Mouse (Mus musculus) heart, postnatal 14 days (tissue): ENCODE results near the gene Ahnak. TPM values are rescaled to one million over a fixed set of nuclear protein-coding genes. Genes with fewer than 3 reads are reported as not detected.
"Not testable (repeated sequence)": the region's sequence is repeated elsewhere in the genome, so short reads cannot be mapped to it uniquely, and the experiment has no call there.

ENCODE experiments used
- DNase-seq, 2 experiments: peaks; one replicate each; pipeline ENCODE4 v3.0.0; 2021 to 2022
- intact Hi-C: fragments of 180-260 bp; cut with DNase I; formaldehyde crosslinking; loops from one replicate; pipeline ENCODE4 v1.15.1; 2025
- total RNA-seq, 2 experiments: library from RNA; stranded (reverse); gene quantifications; 2 replicates each; pipeline ENCODE4 v1.2.3; 2021

Ahnak gene
- total RNA-seq, 2 experiments from 2014 or later: 288 to 310 TPM

GRCm38 (mm10) chr19:8991245-8991870 lies 2.3 kb downstream of the Ahnak start:
- peak; percentile 29 to 31 for DNase-seq
- intact Hi-C loops: no loop called here

DNA sequence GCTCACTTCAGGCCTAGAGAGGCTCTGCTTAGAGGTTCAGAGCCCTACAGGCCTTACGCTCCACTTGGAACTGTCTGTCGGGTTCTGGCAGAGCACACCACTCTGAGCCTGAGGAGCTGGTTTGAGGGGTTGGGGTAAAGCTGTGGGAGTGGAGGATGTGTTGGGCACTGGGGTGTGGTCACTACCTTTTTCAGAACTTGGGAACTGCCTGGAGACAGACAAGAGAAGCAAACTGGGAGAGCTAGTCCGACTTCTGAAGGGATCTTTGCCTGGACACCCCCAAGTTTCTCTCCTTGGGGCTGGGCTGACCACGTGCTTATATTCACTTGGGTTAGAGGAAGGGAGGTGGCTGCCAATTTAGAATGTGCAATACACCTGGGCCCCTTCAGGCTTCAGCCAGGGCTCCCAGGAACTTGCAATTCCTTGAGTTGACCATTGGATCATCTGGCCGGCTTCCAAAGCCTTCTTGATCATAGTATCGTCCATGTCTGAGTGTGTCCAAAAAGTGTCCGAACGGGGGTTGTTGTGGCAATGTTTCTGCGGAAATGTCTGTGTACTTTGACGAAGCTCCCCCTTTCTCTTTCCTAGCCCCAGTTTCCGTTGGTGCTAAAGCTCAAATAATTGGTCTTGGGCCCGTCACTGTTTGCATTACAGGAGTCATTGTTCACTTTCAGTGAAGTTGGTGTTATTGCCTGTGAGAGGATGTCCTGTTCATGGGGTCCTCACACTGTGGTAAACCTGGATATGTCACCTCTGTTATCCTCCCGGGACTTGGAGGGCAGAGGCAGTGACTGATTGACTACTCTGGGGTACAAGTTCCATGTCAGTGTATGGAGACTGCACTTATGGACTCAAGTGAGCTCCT lies 3.0 kb downstream of the Ahnak start:
- peak; percentile 47 to 67 for DNase-seq
- intact Hi-C loops: loop anchor here (1.0 to 2.0 kb wide), 3 partner anchors 63 to 90 kb away; no protein-coding TSS in a partner anchor

DNA sequence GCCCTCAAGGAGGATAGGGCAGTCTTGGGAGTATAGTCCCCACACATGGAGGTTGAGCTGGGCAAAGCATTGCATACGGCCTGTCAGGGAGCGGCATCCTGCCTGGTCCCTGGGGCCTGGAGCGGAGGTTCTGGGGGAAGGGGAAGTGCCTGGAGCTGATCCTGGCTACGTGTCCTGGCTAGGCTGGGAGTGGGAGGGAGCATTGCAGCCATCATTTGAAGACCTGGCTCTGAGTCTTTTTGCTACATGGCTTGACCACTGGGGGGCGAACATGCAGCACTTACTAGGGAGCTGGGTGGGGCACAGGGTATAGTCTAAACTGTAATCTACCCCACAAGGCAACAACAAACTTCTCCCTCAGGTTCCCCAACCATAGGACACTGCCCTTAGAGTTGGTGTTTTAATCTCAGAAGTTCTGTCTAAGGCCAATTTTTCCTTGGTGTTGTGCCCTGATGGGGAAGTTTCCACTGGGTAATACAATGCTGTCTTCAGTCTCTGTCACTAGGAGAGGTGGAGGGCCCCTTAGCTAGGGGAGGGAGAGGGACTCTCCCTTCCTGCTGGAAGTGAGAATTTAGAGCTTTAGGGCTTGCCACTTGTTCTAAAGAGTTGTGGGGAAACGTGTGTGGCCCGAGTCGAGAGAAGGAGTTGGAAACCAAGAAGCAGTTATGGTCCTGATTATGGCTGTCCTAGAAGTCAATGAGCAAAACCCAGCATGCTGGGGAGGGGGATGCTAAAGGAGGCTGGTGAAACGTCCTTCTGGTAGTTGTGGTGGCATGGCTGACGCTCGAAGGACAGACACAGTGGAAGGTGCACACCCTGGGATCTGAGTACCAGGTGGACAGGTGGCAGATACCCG lies 3.9 kb downstream of the Ahnak start:
- intact Hi-C loops: loop anchor here (1.0 to 2.0 kb wide), 3 partner anchors 62 to 89 kb away; no protein-coding TSS in a partner anchor
- DNase-seq: peak; percentile 91 to 92

DNA sequence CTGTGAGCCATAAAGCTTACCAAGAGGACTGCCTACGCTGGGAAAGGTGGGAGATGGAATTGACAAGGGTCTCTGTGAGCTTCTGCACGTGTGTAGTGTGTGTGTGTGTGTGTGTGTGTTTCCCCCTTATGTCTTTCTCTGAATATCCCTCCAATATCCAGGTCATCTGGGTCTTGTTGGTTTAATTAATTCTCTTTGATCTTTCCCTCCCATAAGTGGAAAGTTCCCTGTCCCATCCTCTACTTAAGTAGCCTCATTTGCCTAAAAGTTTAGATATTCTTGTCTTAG lies 4.5 kb downstream of the Ahnak start:
- no peak for DNase-seq
- intact Hi-C loops: loop anchor here (2.0 kb wide), 1 partner anchor 77 kb away; no protein-coding TSS in a partner anchor

- DNase-seq: no peak
- intact Hi-C loops: no loop called here
Measured at GRCm38 (mm10) chr19:8994813-8995607, 5.9 kb downstream of the Ahnak start.

DNA sequence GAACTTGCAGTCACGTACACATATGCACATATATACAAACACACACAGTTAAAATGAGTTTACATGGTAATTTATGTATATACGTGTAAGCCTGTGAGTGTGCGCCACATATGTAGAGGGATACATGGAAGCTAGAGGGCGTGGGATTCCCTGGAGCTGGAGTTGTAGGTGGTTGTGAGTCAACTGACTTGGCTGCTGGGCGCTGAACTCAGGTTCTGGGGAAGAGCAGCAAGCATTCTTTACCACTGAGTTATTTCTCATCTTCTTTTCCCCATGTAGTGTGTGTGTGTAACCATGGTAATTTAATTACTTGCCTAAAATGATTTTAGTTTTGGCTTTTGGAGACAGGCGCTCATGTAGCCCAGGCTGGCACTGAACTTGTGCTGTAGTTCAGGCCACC lies 7.5 kb downstream of the Ahnak start:
- intact Hi-C loops: no loop called here
- DNase-seq: no peak

- peak; percentile 88 for DNase-seq
- intact Hi-C loops: no loop called here
Measured at GRCm38 (mm10) chr19:8997546-8997945, 8.5 kb downstream of the Ahnak start.

- intact Hi-C loops: no loop called here
Measured at GRCm38 (mm10) chr19:8998546-8998945, 9.5 kb downstream of the Ahnak start.

DNA sequence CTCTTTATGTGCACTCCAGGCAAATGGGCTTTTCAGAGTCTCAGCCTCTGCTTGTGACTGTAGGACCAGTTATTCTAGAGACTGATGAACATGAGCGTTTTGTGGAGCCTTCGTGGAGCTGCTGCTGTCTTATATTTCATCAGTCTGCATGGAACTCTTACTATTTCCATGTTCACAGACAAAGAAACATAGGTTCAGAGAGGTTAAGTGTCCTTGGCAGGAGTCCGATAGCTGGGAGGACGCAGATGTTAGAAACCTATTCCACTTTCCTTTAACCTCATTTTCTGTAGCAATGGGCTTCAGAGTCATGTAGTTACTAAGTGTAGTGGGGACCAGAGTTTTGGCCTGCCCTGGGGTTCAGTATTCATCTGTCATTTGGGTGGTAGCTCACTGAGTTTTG lies 10.1 kb downstream of the Ahnak start:
- intact Hi-C loops: no loop called here

More at GRCm38 (mm10) chr19:8998546-8998945, 9.5 kb downstream of the Ahnak start:
- no peak for DNase-seq

GRCm38 (mm10) chr19:9006915-9007314 lies 17.8 kb downstream of the Ahnak start:
- intact Hi-C loops, DNase-seq: not testable (repeated sequence)

More for the DNA sequence above, 10.1 kb downstream of the Ahnak start:
- DNase-seq: no peak

- intact Hi-C loops: no loop called here
- DNase-seq: no peak
Measured at GRCm38 (mm10) chr19:9019298-9019697, 30.2 kb downstream of the Ahnak start.

DNA sequence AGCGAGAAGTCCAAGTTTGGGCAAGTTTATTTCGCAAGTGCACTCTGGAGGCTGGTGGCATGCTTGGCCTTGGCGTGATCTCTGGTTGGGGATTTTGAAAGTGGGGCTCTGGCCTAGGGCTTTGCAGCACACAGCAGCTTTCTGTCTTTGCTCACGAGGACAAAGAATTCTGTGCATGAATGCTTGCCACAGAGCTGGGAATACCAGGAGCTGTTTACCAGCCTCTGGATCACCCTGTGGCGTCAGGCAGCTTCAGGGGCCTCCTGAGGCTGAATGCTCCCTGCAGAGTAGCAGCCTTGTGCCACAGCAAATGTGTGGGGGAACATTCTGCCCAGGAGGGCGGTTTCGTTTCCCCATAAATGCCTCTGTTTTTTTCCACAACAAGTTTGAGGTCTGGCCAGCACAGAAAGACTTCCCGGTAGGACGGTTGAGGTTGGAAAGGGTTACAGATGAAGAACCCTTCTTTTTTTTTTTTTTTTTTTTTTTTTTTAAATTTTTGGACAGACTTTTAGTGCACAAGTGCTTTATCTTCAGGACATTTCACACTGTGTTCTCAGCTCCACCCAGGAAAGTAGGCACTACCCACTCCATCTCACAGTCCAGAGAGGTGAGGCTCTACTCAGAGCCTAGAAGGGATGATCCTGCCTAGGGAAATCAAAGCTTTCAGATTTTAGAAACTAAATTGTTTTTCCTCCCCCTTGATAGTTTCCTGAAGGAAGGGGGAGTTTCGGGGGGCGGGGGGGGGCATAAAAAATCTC lies 34.1 kb downstream of the Ahnak start:
- intact Hi-C loops: no loop called here
- DNase-seq: peak; percentile 41 to 46

DNA sequence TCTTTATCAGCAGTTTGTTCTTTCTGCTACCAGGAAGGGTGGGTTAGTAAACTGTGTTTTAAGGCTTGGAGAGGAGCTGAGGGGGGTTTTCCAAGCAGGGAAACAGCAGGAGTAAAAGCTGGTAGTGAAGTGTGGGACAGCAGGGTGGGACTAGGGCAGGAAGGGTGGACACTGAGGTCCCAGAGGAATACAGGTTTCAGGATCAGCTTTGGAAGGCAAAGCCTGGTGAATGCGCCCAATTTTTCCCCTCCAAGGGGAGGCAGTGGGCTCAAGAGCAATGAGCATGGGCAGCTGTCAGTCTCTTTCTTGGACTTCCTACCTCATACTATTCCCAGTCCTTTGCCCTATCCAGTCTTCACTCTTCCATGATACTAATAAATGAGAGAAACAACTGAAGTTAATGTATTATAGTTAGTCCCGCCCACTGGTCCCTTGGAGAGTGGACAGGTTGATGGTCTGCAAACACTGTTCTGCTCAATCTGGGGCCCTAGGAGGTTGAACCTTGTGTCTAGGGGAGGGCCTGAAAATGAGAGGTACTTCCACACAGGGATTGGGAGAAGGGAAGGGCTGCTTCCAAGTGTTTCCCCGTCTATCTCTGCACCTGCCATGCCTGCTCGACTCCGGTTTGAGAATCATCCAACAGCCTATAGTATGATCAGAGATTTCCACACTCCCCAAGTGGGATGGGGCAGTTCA lies 36.6 kb downstream of the Ahnak start:
- DNase-seq: no peak
- intact Hi-C loops: no loop called here

GRCm38 (mm10) chr19:9026634-9027033 lies 37.5 kb downstream of the Ahnak start:
- intact Hi-C loops: no loop called here
- no peak for DNase-seq

DNA sequence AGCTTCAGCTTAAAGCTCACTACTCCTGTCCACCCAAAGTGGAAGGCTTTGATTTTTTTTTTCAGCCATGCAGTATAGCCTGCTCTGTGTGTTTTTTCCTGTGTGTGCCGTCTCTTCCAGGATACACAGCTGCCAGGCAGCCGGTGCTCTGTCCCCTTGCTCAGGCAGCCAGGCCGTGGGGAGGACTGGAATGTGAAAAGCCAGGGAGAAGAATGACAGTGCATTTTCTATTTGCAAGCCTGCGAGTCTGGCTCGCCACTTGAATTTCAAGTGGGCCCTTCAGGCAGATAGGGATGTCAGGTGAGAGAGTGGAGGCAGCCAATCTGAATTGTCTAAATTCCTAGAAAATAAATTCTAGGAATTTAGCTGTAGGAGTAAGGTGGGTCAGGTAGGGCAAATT lies 38.7 kb downstream of the Ahnak start:
- intact Hi-C loops: no loop called here
- peak; percentile 46 to 72 for DNase-seq

GRCm38 (mm10) chr19:9028375-9028774 lies 39.3 kb downstream of the Ahnak start:
- DNase-seq: no peak
- intact Hi-C loops: no loop called here

- peak in 1 of 2 experiments; percentile 27 for DNase-seq
- intact Hi-C loops: loop anchor here (5.0 kb wide), 1 partner anchor 43 kb away; no protein-coding TSS in a partner anchor
Measured at GRCm38 (mm10) chr19:9029640-9030262, 40.7 kb downstream of the Ahnak start.

DNA sequence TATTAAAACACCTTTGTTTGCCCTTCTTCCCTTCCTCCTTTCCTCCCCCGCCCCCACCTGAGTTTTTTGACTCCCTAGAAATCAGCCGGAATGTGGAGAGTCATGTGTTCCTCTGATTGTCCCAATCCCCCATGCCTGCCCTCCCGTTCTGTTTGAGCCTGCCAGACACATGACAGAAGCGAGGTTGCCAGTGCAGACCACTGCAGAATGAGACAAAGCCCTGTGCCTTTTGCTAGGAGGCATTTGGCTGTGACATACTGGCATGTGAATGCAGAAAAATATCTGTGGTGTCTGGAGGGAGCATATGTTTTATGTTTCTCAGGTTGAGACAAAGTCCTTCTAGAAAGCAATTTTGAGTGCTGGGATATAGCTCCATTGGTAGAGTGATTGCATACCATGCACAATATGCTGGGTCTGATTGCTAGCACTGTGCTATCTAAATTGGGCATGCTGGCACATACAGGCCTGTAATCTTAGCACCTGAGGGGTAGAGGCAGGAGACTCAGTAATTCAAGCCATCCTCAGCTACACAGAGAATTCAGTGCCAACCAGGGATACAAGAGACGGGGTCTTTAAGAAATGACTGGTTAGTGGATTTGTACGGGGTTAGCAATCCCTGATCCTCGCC lies 43.5 kb downstream of the Ahnak start:
- intact Hi-C loops: loop anchor here (5.0 kb wide), 1 partner anchor 40 kb away; no protein-coding TSS in a partner anchor
- DNase-seq: peak in 1 of 2 experiments; percentile 28
